Mouse (Mus musculus): ENCODE measurements at regions not wholly inside any gene's neighbourhood (a gene's known extent, or its start where the extent isn't known, plus 50 kb on each side); places are given as distances from the start of the nearest gene placed in this dataset.

- DNase-seq (ENCODE audit: extremely low spot score): no peak
Measured at GRCm38 (mm10) chr9:67610696-67611095, 51.2 kb upstream of the Tln2 start.

- no peak for DNase-seq (ENCODE audit: extremely low spot score)
Measured at GRCm38 (mm10) chr9:67611676-67612075, 52.2 kb upstream of the Tln2 start.

- no peak for DNase-seq (ENCODE audit: extremely low spot score)
Measured at GRCm38 (mm10) chr9:67612101-67612500, 52.6 kb upstream of the Tln2 start.

GRCm38 (mm10) chr9:67614068-67614727 is 54.7 kb upstream of the Tln2 start:
- DNase-seq (ENCODE audit: extremely low spot score): no peak

GRCm38 (mm10) chr9:67616207-67616606 is 56.7 kb upstream of the Tln2 start:
- no peak for DNase-seq (ENCODE audit: extremely low spot score)

- DNase-seq (ENCODE audit: extremely low spot score): peak; percentile 57
Measured at GRCm38 (mm10) chr9:67617341-67618217, 58.1 kb upstream of the Tln2 start.

GRCm38 (mm10) chr9:67620945-67621344 is 61.4 kb upstream of the Tln2 start:
- DNase-seq (ENCODE audit: extremely low spot score): no peak

GRCm38 (mm10) chr9:67627196-67627595 is 67.7 kb upstream of the Tln2 start:
- DNase-seq (ENCODE audit: extremely low spot score): no peak

- DNase-seq (ENCODE audit: extremely low spot score): no peak
Measured at GRCm38 (mm10) chr9:67629624-67630023, 70.1 kb upstream of the Tln2 start.

- DNase-seq (ENCODE audit: extremely low spot score): no peak
Measured at GRCm38 (mm10) chr9:67630173-67630572, 70.7 kb upstream of the Tln2 start.

- DNase-seq (ENCODE audit: extremely low spot score): peak; percentile 44
Measured at GRCm38 (mm10) chr9:67631741-67632243, 72.3 kb upstream of the Tln2 start.

GRCm38 (mm10) chr9:67632521-67633025 is 73.1 kb upstream of the Tln2 start:
- DNase-seq (ENCODE audit: extremely low spot score): peak; percentile 61

GRCm38 (mm10) chr9:67633026-67633741 is 73.7 kb upstream of the Tln2 start:
- DNase-seq (ENCODE audit: extremely low spot score): peak; percentile 68

- peak; percentile 82 for DNase-seq (ENCODE audit: extremely low spot score)
Measured at GRCm38 (mm10) chr9:67633761-67634441, 74.4 kb upstream of the Tln2 start.

- no peak for DNase-seq (ENCODE audit: extremely low spot score)
Measured at GRCm38 (mm10) chr9:67646820-67647219, 87.3 kb upstream of the Tln2 start.

- DNase-seq (ENCODE audit: extremely low spot score): no peak
Measured at GRCm38 (mm10) chr9:67664773-67665172, 94.5 kb upstream of the C2cd4b start.

GRCm38 (mm10) chr9:67670261-67671020 is 88.8 kb upstream of the C2cd4b start:
- no peak for DNase-seq (ENCODE audit: extremely low spot score)

GRCm38 (mm10) chr9:67676906-67677305 is 82.3 kb upstream of the C2cd4b start:
- no peak for DNase-seq (ENCODE audit: extremely low spot score)

- peak; percentile 83 for DNase-seq (ENCODE audit: extremely low spot score)
Measured at GRCm38 (mm10) chr9:67683367-67683766, 75.9 kb upstream of the C2cd4b start.

GRCm38 (mm10) chr9:67692396-67692795 is 66.8 kb upstream of the C2cd4b start:
- no peak for DNase-seq (ENCODE audit: extremely low spot score)

- DNase-seq (ENCODE audit: extremely low spot score): peak; percentile 39
Measured at GRCm38 (mm10) chr9:67693716-67694115, 65.5 kb upstream of the C2cd4b start.
